In the genomic region with DNA sequence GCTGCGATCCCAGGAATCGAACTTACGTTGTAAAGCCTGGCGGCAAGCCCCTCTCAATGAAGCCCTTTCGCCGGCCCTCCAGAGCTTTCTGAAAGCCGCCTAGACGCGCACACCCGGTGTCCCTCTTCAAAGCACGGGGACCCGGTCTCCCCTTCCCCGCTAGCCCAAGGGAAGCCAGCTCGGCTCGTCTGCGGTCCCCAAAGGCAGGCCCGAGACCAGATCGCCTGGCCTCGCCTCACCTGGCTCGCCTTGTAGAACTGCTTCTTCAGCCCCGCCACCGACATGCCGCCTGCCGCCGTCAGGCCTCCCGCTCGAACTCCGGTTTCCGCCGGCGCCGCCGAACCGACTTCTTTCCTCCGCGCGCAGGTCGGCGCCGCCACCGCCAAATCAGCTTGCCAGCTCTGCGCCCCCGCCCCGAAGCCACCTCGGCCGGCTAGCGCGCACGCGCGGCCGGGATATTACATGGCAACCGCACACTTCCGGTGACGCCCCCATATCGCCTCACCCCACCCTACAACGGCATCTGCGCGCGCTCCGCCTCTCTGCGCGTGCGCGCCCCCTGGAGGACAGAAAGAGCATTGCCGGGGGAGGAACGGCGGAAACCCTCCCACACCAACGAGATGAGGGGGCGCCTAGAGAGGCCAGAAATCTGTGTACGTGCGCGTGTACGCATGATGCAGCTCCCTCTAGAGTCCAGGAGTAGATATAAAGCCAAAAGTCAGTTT, we compare ENCODE assay signal across 1 mouse cellular context.
TF ChIP-seq lines count a peak whose summit lies in the region.

Sh3gl1 (minus strand) TSS at position 460 of the 725 bp plus-strand sequence.

TF ChIP-seq in CH12.LX, 34 proteins besides CTCF, POLR2A, EP300 and RAD21 (continued from another document):
- peak; percentile 85; the same call in 1 of the 2 replicates for TF ChIP-seq E2F4 (IDR thresholded peaks at IDR 0.05; ENCODE audit: insufficient replicate concordance, low read depth, low read length)
- TF ChIP-seq CHD1 (IDR thresholded peaks at IDR 0.05; ENCODE audit: low read depth, low read length), result no peak; the same call in 1 of the 2 replicates
- peak; percentile 84; the same call in 1 of the 2 replicates for TF ChIP-seq MEF2A (IDR thresholded peaks at IDR 0.05; ENCODE audit: borderline replicate concordance, low read depth, low read length)
- peak; percentile 48 for TF ChIP-seq SMC3 (IDR thresholded peaks at IDR 0.05; ENCODE audit: low read depth, low read length)
- peak; percentile 59 for TF ChIP-seq ETS1 (conservative IDR thresholded peaks at IDR 0.05; ENCODE audit: low read depth, low read length)
- peak; percentile 94 for TF ChIP-seq MYC (IDR thresholded peaks at IDR 0.05; ENCODE audit: low read depth, low read length)
- TF ChIP-seq TBP (conservative IDR thresholded peaks at IDR 0.05; ENCODE audit: low read depth, low read length), result peak; percentile 66; the same call in 1 of the 2 replicates
- TF ChIP-seq POLR2AphosphoS2 (IDR thresholded peaks at IDR 0.05; ENCODE audit: low read depth, low read length), result peak; percentile 83
- 0 out of 2 replicates have a peak, but pooled peaks have one; percentile 17 for TF ChIP-seq MAFK (IDR thresholded peaks at IDR 0.05; ENCODE audit: insufficient replicate concordance, low read length)
- TF ChIP-seq ZKSCAN1 (IDR thresholded peaks at IDR 0.05; ENCODE audit: borderline replicate concordance, low read depth, low read length), result no peak
- TF ChIP-seq ZMIZ1 (IDR thresholded peaks at IDR 0.05; ENCODE audit: low read depth, low read length), result peak; percentile 89; the same call in 1 of the 2 replicates
- no peak for TF ChIP-seq ZC3H11A (IDR thresholded peaks at IDR 0.05; ENCODE audit: low read depth, low read length)
- TF ChIP-seq JUN (IDR thresholded peaks at IDR 0.05; ENCODE audit: insufficient read depth, low read depth, low read length), result no peak
- 0 out of 2 replicates have a peak, but pooled peaks have one; percentile 46 for TF ChIP-seq UBTF (IDR thresholded peaks at IDR 0.05; ENCODE audit: low read depth, low read length)
- peak; percentile 93 for TF ChIP-seq MAZ (IDR thresholded peaks at IDR 0.05; ENCODE audit: low read depth, low read length)
- 0 out of 2 replicates have a peak, but pooled peaks have one; percentile 72 for TF ChIP-seq KAT2A (IDR thresholded peaks at IDR 0.05; ENCODE audit: insufficient replicate concordance, low read length)
- TF ChIP-seq MAX (IDR thresholded peaks at IDR 0.05; ENCODE audit: low read length), result peak; percentile 85
- peak; percentile 66 for TF ChIP-seq BHLHE40 (IDR thresholded peaks at IDR 0.05; ENCODE audit: low read depth, low read length)
- peak; percentile 84 for TF ChIP-seq SIN3A (IDR thresholded peaks at IDR 0.05; ENCODE audit: low read length)
- peak; percentile 40; the same call in 1 of the 2 replicates for TF ChIP-seq GABPA (IDR thresholded peaks at IDR 0.05; ENCODE audit: insufficient replicate concordance, low read depth, low read length)
